Mouse (Mus musculus) lung, embryonic 15.5 days (tissue): Measurements from ENCODE around the gene Morn3. TPM values are rescaled to one million over a fixed set of nuclear protein-coding genes. Genes with fewer than 3 reads are reported as not detected.
A peak's percentile ranks its signal among the peaks of the same experiment; 100 is the strongest.

ENCODE experiments used
- ATAC-seq: fragments of 200-750 bp; cut with Nextera tagmentation; 2 replicates; pipeline ENCODE4 v1.8.0; 2017; ENCODE audit warnings: moderate number of reproducible peaks, borderline replicate concordance; ENCODE audit not compliant: low FRiP score, low TSS enrichment; ENCODE audit errors: extremely low read depth
- H3K27ac ChIP-seq: fragments of 300-500 bp; sonication (generic); 2 replicates; pipeline ENCODE4 v1.5.1; 2015; ENCODE audit warnings: moderate library complexity, mild to moderate bottlenecking, inconsistent platforms
- H3K27me3 ChIP-seq: fragments of 300-500 bp; sonication (generic); 2 replicates; pipeline ENCODE4 v1.6.1; 2015; ENCODE audit warnings: inconsistent platforms
- H3K36me3 ChIP-seq: fragments of 300-500 bp; sonication (generic); 2 replicates; pipeline ENCODE4 v1.6.1; 2015; ENCODE audit warnings: inconsistent platforms
- H3K4me1 ChIP-seq: fragments of 300-500 bp; sonication (generic); 2 replicates; pipeline ENCODE4 v1.6.1; 2015; ENCODE audit warnings: inconsistent platforms
- H3K4me2 ChIP-seq: fragments of 300-500 bp; sonication (generic); 2 replicates; pipeline ENCODE4 v1.6.1; 2015; ENCODE audit warnings: inconsistent platforms, mild to moderate bottlenecking, moderate library complexity
- H3K4me3 ChIP-seq: fragments of 300-500 bp; sonication (generic); 2 replicates; pipeline ENCODE4 v1.5.1; 2015; ENCODE audit warnings: mild to moderate bottlenecking, inconsistent platforms
- H3K9ac ChIP-seq: fragments of 300-500 bp; sonication (generic); 2 replicates; pipeline ENCODE4 v1.6.1; 2015; ENCODE audit warnings: inconsistent platforms
- H3K9me3 ChIP-seq: fragments of 300-500 bp; sonication (generic); 2 replicates; pipeline ENCODE4 v1.6.1; 2016; ENCODE audit warnings: inconsistent platforms
- WGBS: fragments of 180-500 bp; shearing (Covaris S2); methylation state at CpG from one replicate; pipeline ENCODE4 v1.1.7; 2015; 5-methylcytosine and 5-hydroxymethylcytosine counted together
- polyA plus RNA-seq: library from polyadenylated mRNA; unstranded; fragments of >200 nt; fragmentation: Nextera tagmentation; extraction: Ambion mirVana; gene quantifications from 2 replicates; pipeline ENCODE4 v1.2.1, GENCODE M21; 2015

Gene Morn3
- polyA plus RNA-seq, 1 experiment from 2014 or later, result 1.3 TPM

DNA sequence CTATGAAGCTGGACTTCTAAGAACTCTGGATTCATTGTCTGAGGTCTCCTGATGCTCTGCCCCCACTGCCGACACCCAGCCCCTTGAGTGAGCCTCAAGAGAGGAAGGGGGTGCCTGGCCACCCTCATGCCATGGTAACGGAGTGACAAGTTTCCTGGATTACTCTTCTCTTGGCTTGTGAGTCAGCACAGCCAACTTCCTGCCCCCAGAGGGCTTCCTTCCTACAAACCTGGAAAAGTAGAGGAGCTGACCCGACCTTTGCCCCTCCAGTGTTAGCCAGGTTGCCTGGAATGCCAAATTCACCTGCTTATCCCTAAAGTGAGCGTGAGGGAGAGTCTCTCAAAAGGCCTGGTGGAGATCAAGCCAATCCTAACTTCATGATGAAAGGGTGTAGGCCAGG, 29.3 kb downstream of the Morn3 start:
- ATAC-seq, result no peak
- peaks cover 39% of the 10 kb centered on the region for H3K4me1 ChIP-seq

DNA sequence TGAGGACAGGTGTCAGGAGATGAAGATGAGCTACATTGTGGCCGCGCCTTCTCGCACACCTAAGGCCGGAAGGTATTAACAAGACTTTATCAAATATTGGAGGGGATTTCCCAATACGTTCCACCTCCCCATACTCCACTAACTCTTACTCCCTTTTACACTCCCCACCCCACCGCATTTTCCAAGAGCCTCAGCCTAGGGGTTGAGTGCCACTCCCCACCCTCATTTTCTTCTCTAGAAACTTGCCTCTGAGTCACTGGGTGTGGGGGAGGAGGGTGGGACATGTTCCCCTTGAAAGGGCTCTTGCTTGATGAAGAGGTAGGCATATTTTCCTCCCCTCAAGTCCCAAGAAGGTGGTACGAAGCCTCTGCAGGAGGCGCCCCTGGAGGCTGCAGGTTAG, 30.9 kb downstream of the Morn3 start:
- ATAC-seq, result no peak
- H3K9me3 ChIP-seq, result no peaks in the 10 kb centered on the region
- 9% methylated on average over 8 of the region's 8 CpGs for WGBS
- peak overlapping the region; percentile 70 for H3K4me2 ChIP-seq
- H3K27ac ChIP-seq, result peak overlapping the region; percentile 95
- peaks cover 39% of the 10 kb centered on the region for H3K4me1 ChIP-seq
- no peaks in the 10 kb centered on the region for H3K27me3 ChIP-seq
- peak overlapping the region; percentile 69 for H3K4me3 ChIP-seq
- no peaks in the 10 kb centered on the region for H3K36me3 ChIP-seq
- H3K9ac ChIP-seq, result peak overlapping the region; percentile 59

More for the DNA sequence above, 29.3 kb downstream of the Morn3 start:
- 0 out of 2 replicates have a peak overlapping the region, but pooled peaks have one; percentile 1 for H3K4me2 ChIP-seq
- 70% methylated on average over 4 of the region's 4 CpGs for WGBS
- no peaks in the 10 kb centered on the region for H3K9me3 ChIP-seq
- no peak overlapping the region for H3K9ac ChIP-seq
- H3K4me3 ChIP-seq, result no peak overlapping the region
- H3K27me3 ChIP-seq, result no peaks in the 10 kb centered on the region
- no peak overlapping the region for H3K27ac ChIP-seq
- H3K36me3 ChIP-seq, result no peaks in the 10 kb centered on the region

DNA sequence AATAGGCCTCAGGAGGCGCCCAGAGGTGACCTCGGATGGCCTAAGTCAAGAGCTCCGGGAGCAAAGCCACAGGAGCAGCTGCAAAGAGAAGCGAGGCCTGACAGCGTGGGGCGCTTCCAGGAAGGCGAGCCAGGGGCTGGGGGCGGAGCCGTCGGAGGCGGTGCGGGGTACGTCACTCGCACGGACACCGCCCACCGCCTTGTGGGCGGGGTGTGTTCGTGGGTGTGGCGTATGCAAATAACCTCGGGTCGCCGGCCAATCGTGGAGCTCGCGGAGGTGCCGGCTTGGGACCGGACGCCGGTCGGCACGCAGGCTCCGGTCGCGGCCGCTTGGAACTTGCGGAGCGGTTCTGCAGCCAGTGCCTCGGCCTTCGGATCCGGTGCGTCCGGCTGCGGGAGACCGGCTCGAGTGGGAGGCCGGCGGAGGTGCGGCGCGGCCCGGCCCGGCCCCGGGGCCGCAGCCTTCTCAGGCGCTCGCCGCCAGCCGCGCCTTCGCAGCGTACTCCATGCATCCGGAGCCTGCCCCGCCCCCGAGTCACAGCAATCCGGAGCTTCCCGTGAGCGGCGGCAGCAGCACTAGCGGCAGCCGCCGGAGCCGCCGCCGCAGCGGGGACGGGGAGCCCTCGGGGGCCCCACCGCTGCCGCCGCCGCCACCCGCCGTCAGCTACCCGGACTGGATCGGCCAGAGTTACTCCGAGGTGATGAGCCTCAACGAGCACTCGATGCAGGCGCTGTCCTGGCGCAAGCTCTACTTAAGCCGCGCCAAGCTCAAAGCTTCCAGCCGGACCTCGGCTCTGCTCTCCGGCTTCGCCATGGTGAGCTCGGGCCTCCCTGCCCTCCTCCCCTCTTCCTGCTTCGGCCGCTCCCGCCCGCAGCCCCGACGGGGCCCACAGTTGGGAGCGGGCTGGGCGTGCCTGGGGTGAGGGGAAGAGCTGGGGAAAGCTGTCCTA, 31.8 kb downstream of the Morn3 start, which contains the start of gene Orai1:
Orai1 (plus strand) TSS at position 322 of the 949 bp plus-strand sequence.
- Histone ChIP-seq H3K4me1 (peaks cover 40% of the 10 kb centered on the region), H3K4me2 (peak within 1 kb of the TSS; percentile 70), H3K36me3 (no peaks in the 10 kb centered on the region), H3K27ac (peak within 1 kb of the TSS; percentile 95), H3K9ac (peak within 1 kb of the TSS; percentile 59), H3K9me3 (no peaks in the 10 kb centered on the region), H3K4me3 (peak within 1 kb of the TSS; percentile 69), H3K27me3 (no peaks in the 10 kb centered on the region)
- peak; percentile 94 for ATAC-seq
- under 1% methylated on average over 84 of the region's 106 CpGs for WGBS

DNA sequence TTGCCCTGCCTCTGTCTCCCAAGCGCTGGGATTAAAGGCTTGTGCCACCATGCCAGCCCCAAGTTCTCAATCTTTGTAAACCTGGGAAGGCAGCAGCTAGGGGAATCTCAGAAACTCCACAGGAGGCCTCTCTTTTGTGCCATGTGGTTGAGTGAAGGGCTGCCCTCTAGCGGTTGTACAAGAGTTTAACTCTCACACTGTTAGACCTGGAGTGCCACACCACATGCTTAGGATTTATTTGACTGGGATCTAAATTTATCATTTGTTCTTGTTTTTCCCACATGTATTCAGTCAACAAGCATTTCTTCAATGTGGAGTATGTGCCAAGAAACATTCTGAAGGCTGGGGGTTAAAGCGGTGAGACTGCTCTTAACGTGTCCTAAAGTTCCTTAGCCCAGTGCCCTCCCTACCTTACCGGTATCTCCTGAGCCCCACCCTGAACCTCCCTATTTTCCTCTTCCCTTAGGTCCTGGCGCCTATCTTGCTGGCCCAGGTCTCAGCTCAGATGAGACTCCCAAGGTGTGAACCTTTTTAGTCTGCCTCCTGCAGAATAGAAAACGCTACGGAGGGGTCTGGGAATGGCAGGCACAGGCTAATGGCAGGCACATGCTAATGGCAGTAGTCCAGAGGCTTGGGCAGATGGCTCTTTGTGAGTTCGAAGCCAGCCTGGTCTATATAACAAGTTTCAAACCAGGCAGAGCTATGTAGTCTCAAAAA, 33.1 kb downstream of the Morn3 start:
- no peaks in the 10 kb centered on the region for H3K27me3 ChIP-seq
- no peak overlapping the region for H3K27ac ChIP-seq
- no peak overlapping the region for H3K4me2 ChIP-seq
- H3K9me3 ChIP-seq, result no peaks in the 10 kb centered on the region
- H3K4me3 ChIP-seq, result no peak overlapping the region
- 58% methylated on average over 9 of the region's 9 CpGs for WGBS
- no peak overlapping the region for H3K9ac ChIP-seq
- H3K36me3 ChIP-seq, result no peaks in the 10 kb centered on the region
- H3K4me1 ChIP-seq, result peaks cover 37% of the 10 kb centered on the region
- no peak for ATAC-seq

DNA sequence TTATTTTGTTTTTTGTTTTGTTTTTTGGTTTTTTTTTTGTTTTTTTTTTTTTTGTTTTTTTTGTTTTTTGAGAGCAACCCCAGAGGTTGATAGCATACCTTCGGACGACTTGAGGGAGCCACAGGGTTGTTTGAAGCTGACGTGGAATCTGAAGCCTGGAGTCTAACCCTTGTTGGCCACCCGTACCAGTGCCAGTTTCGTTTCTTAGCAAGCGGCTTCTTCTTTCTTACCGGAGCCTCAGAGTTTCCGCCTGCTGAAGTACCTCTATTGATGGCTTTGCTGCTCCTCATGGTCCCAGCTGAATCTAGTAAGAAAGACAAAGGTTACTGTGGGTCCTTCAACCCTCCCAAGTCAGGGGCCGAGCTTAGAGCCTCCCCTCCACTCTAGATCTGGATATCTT, 35.1 kb downstream of the Morn3 start:
- Histone ChIP-seq H3K36me3 (no peaks in the 10 kb centered on the region), H3K9ac (no peak overlapping the region), H3K27me3 (no peaks in the 10 kb centered on the region), H3K4me1 (peaks cover 29% of the 10 kb centered on the region), H3K27ac (no peak overlapping the region), H3K9me3 (no peaks in the 10 kb centered on the region), H3K4me3 (no peak overlapping the region), H3K4me2 (no peak overlapping the region)
- no peak for ATAC-seq
- 92% methylated on average over 9 of the region's 9 CpGs for WGBS

GRCm38 (mm10) chr5:123010806-123011205, 36.0 kb downstream of the Morn3 start:
- Histone ChIP-seq H3K4me2 (no peak overlapping the region), H3K9me3 (no peaks in the 10 kb centered on the region), H3K27ac (no peak overlapping the region), H3K4me3 (no peak overlapping the region), H3K27me3 (no peaks in the 10 kb centered on the region), H3K9ac (no peak overlapping the region), H3K4me1 (peaks cover 21% of the 10 kb centered on the region), H3K36me3 (no peaks in the 10 kb centered on the region)
- ATAC-seq, result no peak
- WGBS, result 91% methylated on average over 6 of the region's 6 CpGs

DNA sequence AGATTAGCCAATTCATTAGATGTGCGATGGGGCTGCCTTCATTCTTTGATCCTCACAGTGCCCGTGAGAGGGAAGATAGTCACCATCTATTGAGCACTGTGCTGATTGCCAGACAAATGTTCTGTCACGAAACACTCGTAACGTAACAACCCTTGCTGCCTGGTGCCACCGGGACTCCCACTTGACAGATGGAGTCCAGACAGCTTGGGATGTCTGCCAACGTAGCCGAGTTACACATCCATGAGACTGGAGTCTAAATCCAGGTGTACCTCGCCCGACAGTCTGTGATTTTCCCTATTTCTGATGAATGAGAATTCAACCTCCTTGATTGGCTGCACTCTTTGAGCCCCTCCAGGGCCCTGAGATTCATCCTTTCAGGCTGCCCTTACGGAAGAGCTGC, 36.9 kb downstream of the Morn3 start:
- H3K9me3 ChIP-seq, result no peaks in the 10 kb centered on the region
- no peak overlapping the region for H3K4me2 ChIP-seq
- 40% methylated on average over 11 of the region's 11 CpGs for WGBS
- no peak for ATAC-seq
- H3K9ac ChIP-seq, result no peak overlapping the region
- peaks cover 16% of the 10 kb centered on the region for H3K4me1 ChIP-seq
- no peak overlapping the region for H3K4me3 ChIP-seq
- no peaks in the 10 kb centered on the region for H3K36me3 ChIP-seq
- H3K27ac ChIP-seq, result no peak overlapping the region
- no peaks in the 10 kb centered on the region for H3K27me3 ChIP-seq

GRCm38 (mm10) chr5:123008877-123009493, 37.8 kb downstream of the Morn3 start:
- no peaks in the 10 kb centered on the region for H3K9me3 ChIP-seq
- WGBS, result 42% methylated on average over 7 of the region's 7 CpGs

GRCm38 (mm10) chr5:123005716-123006592, 40.9 kb downstream of the Morn3 start:
- Histone ChIP-seq H3K9ac (no peak overlapping the region), H3K27ac (no peak overlapping the region), H3K9me3 (no peaks in the 10 kb centered on the region), H3K4me3 (no peak overlapping the region), H3K4me2 (no peak overlapping the region), H3K36me3 (no peaks in the 10 kb centered on the region), H3K27me3 (no peaks in the 10 kb centered on the region), H3K4me1 (peaks cover 12% of the 10 kb centered on the region)
- ATAC-seq, result no peak
- WGBS, result 55% methylated on average over 19 of the region's 19 CpGs

More at GRCm38 (mm10) chr5:123008877-123009493, 37.8 kb downstream of the Morn3 start:
- H3K4me1 ChIP-seq, result peaks cover 12% of the 10 kb centered on the region
- H3K27me3 ChIP-seq, result no peaks in the 10 kb centered on the region
- no peak overlapping the region for H3K4me3 ChIP-seq
- ATAC-seq, result no peak
- H3K9ac ChIP-seq, result no peak overlapping the region
- no peaks in the 10 kb centered on the region for H3K36me3 ChIP-seq
- 0 out of 2 replicates have a peak overlapping the region, but pooled peaks have one; percentile 7 for H3K27ac ChIP-seq
- no peak overlapping the region for H3K4me2 ChIP-seq

DNA sequence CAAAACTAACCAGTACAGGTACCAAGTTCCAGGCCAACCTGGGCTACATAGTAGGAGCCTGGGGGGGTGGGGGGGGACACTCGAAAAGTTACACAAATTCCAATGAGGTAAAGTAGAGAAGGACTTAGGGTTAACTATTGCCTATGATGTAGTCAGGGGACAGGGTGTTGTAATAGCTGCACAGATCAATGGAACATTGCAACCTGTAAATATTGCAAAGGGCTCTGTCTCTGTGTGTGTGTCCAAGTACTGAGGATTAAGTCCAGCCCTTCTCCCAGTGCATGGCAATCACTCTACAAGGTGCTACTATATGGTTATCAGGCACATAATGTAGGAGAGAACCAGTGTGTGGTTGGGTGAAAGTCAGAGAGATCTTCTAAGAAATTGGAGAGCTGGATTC, 45.9 kb downstream of the Morn3 start:
- no peaks in the 10 kb centered on the region for H3K4me1 ChIP-seq
- H3K9ac ChIP-seq, result no peak overlapping the region
- no peak overlapping the region for H3K27ac ChIP-seq
- no peaks in the 10 kb centered on the region for H3K27me3 ChIP-seq
- H3K36me3 ChIP-seq, result no peaks in the 10 kb centered on the region
- no peak overlapping the region for H3K4me3 ChIP-seq
- WGBS, result 56% methylated on average over 1 of the region's 1 CpGs
- no peaks in the 10 kb centered on the region for H3K9me3 ChIP-seq
- no peak for ATAC-seq
- no peak overlapping the region for H3K4me2 ChIP-seq
